In the genomic region with DNA sequence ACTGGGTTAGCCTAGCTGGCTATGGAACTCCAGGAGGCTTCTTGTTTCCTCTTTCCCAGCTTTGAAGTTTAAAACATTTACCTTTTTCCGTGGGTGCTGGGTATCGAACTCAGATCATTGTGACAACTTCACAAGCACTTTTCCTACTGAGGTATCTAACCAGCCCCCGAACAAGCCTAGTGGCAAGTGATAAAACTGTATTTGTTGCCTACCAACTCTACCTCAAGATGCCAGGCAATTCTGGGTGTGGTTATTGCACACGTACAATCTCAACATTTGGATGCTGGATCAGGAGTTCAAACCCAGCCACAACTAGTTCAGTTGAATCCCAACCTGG, we compare ENCODE assay signal across 8 mouse cellular contexts. TPM values are rescaled to one million over a fixed set of nuclear protein-coding genes. Genes with fewer than 3 reads are reported as not detected.
DNase-seq lines count a peak whose midpoint lies in the region; ATAC-seq and TF ChIP-seq lines count a peak whose summit lies in the region.

No protein-coding gene starts in this region.

- peak overlapping the region; percentile 66; the same call in 1 of the 2 replicates for H3K4me3 ChIP-seq in kidney, embryonic 14.5 days (ENCODE audit: low read length)
- H3K4me3 ChIP-seq in G1E (ENCODE audit: low read depth, low read length): peak overlapping the region; percentile 75; the same call in 1 of the 2 replicates
- H3K4me3 ChIP-seq in forebrain, postnatal 0 days (ENCODE audit: low read depth, low read length): no peak overlapping the region
- no peak overlapping the region for H3K4me3 ChIP-seq in midbrain, embryonic 11.5 days (ENCODE audit: low read depth, low read length)
- H3K4me3 ChIP-seq in layer of hippocampus, adult 2 months: no peak overlapping the region

- peaks cover 18% of the 10 kb centered on the region for H3K4me1 ChIP-seq in kidney, embryonic 14.5 days (ENCODE audit: control insufficient read depth, insufficient read depth, low read length)
- H3K4me1 ChIP-seq in G1E (ENCODE audit: insufficient read depth, low read depth, low read length): peaks cover 63% of the 10 kb centered on the region
- H3K4me1 ChIP-seq in forebrain, postnatal 0 days (ENCODE audit: insufficient read depth): peaks cover 13% of the 10 kb centered on the region; the same call in 1 of the 2 replicates
- H3K4me1 ChIP-seq in midbrain, embryonic 11.5 days (ENCODE audit: control insufficient read depth, insufficient read depth, low read length): peaks cover 16% of the 10 kb centered on the region

- intact Hi-C loops in left cerebral cortex, postnatal 25 days (cut with DNase I): loop anchor here (2.0 kb wide), 1 partner anchor 86 kb away; no protein-coding TSS in a partner anchor

- H3K4me2 ChIP-seq in kidney, embryonic 14.5 days (replicated peaks; ENCODE audit: low read depth, low read length): peak overlapping the region; percentile 89
- peak overlapping the region; percentile 85; the same call in 1 of the 2 replicates for H3K4me2 ChIP-seq in forebrain, postnatal 0 days (ENCODE audit: low read depth)
- peak overlapping the region; percentile 86; the same call in 1 of the 2 replicates for H3K4me2 ChIP-seq in midbrain, embryonic 11.5 days

- no peaks in the 10 kb centered on the region for H3K36me3 ChIP-seq in kidney, embryonic 14.5 days (ENCODE audit: control insufficient read depth, insufficient read depth, low read length)
- H3K36me3 ChIP-seq in G1E (replicated peaks): peaks cover 23% of the 10 kb centered on the region
- no peaks in the 10 kb centered on the region for H3K36me3 ChIP-seq in forebrain, postnatal 0 days (ENCODE audit: insufficient read depth)
- no peaks in the 10 kb centered on the region for H3K36me3 ChIP-seq in midbrain, embryonic 11.5 days (ENCODE audit: control insufficient read depth, insufficient read depth, low read length)

- WGBS in kidney, embryonic 14.5 days: 92% methylated on average over 4 of the region's 4 CpGs
- 92% methylated on average over 4 of the region's 4 CpGs for WGBS in forebrain, postnatal 0 days
- 89% methylated on average over 4 of the region's 4 CpGs for WGBS in midbrain, embryonic 11.5 days

- H3K27me3 ChIP-seq in kidney, embryonic 14.5 days (ENCODE audit: control insufficient read depth, insufficient read depth, low read length): no peaks in the 10 kb centered on the region
- H3K27me3 ChIP-seq in G1E (ENCODE audit: insufficient read depth, low read length): no peaks in the 10 kb centered on the region
- H3K27me3 ChIP-seq in forebrain, postnatal 0 days (ENCODE audit: insufficient read depth, low read length): no peaks in the 10 kb centered on the region
- H3K27me3 ChIP-seq in midbrain, embryonic 11.5 days (ENCODE audit: control insufficient read depth, insufficient read depth, low read length): no peaks in the 10 kb centered on the region

- TF ChIP-seq CTCF in G1E (IDR thresholded peaks at IDR 0.05; ENCODE audit: low read depth, low read length): no peak
- no peak for TF ChIP-seq CTCF in forebrain, postnatal 0 days (IDR thresholded peaks at IDR 0.05; ENCODE audit: low read depth)
- no peak for TF ChIP-seq CTCF in layer of hippocampus, adult 2 months (conservative IDR thresholded peaks at IDR 0.05)

- no peak overlapping the region for H3K9ac ChIP-seq in kidney, embryonic 14.5 days (ENCODE audit: low read depth, low read length)
- no peak overlapping the region for H3K9ac ChIP-seq in forebrain, postnatal 0 days
- H3K9ac ChIP-seq in midbrain, embryonic 11.5 days (ENCODE audit: low read length): no peak overlapping the region

- peak overlapping the region; percentile 78; the same call in 1 of the 2 replicates for H3K27ac ChIP-seq in kidney, embryonic 14.5 days (ENCODE audit: low read depth, low read length)
- no peak overlapping the region for H3K27ac ChIP-seq in forebrain, postnatal 0 days (ENCODE audit: low read depth, low read length)
- no peak overlapping the region for H3K27ac ChIP-seq in midbrain, embryonic 11.5 days (ENCODE audit: low read depth, low read length)
- H3K27ac ChIP-seq in layer of hippocampus, adult 2 months: no peak overlapping the region

- H3K9me3 ChIP-seq in kidney, embryonic 14.5 days (ENCODE audit: control insufficient read depth, low read length): no peaks in the 10 kb centered on the region
- no peaks in the 10 kb centered on the region for H3K9me3 ChIP-seq in G1E (replicated peaks)
- no peaks in the 10 kb centered on the region for H3K9me3 ChIP-seq in forebrain, postnatal 0 days (ENCODE audit: low read length)
- H3K9me3 ChIP-seq in midbrain, embryonic 11.5 days (ENCODE audit: control insufficient read depth, low read length): no peaks in the 10 kb centered on the region

- no peak for DNase-seq in kidney, adult 11 months
- DNase-seq in G1E (ENCODE audit: low spot score): no peak
- DNase-seq in forebrain, postnatal 0 days: no peak
- peak; percentile 89 for DNase-seq in midbrain, embryonic 11.5 days (ENCODE audit: low spot score, missing footprints)
- DNase-seq in layer of hippocampus, adult 2 months (ENCODE audit: low spot score in 2 of 2): no peak
- DNase-seq in retina, embryonic 14.5 days (ENCODE audit: low spot score): no peak
- DNase-seq in left cerebral cortex, postnatal 25 days (ENCODE audit: low spot score in 2 of 2): no peak

- no peak for ATAC-seq in kidney, embryonic 14.5 days (ENCODE audit: low FRiP score, low TSS enrichment)
- no peak for ATAC-seq in G1E (ENCODE audit: extremely low read depth, insufficient number of reproducible peaks, low FRiP score, poor library complexity, severe bottlenecking)
- no peak for ATAC-seq in forebrain, postnatal 0 days
- ATAC-seq in midbrain, embryonic 11.5 days (ENCODE audit: low FRiP score): no peak

RNA-seq across cellular contexts. Expression of a gene that starts 0.7 kb away (rescaled TPM):
- 10.9 and 17.0 TPM in 2 replicates for polyA plus RNA-seq in kidney, embryonic 14.5 days (2014; fragmentation: Nextera tagmentation; extraction: Ambion mirVana)
- total RNA-seq in G1E (2014; fragmentation: Nextera tagmentation) (22.1 and 24.5 TPM in 2 replicates), G1E (2017) (6.5 and 7.0 TPM in 2 replicates)
- polyA plus RNA-seq in G1E (2012): 25.1 and 26.4 TPM in 2 replicates
- 19.5 and 31.1 TPM in 2 replicates for total RNA-seq in forebrain, postnatal 0 days (2014; rRNA removed)
- polyA plus RNA-seq in forebrain, postnatal 0 days (2015; fragmentation: Nextera tagmentation; extraction: Ambion mirVana): 10.7 and 15.2 TPM in 2 replicates
- polyA plus RNA-seq in midbrain, embryonic 11.5 days (2014; fragmentation: Nextera tagmentation; extraction: Ambion mirVana): 18.4 and 20.6 TPM in 2 replicates
- total RNA-seq in layer of hippocampus, adult 2 months (2021): 10 to 100 TPM; 23.8 to 23.9 TPM
- total RNA-seq in left cerebral cortex, postnatal 25 days (2021): 10 to 100 TPM; 20.6 to 22.4 TPM

RNA-seq across cellular contexts. Expression of a gene that starts 17.5 kb away (rescaled TPM):
- polyA plus RNA-seq in kidney, embryonic 14.5 days (2014; fragmentation: Nextera tagmentation; extraction: Ambion mirVana): 3.4 and 3.6 TPM in 2 replicates
- 10.1 and 10.2 TPM in 2 replicates for total RNA-seq in G1E (2014; fragmentation: Nextera tagmentation)
- total RNA-seq in G1E (2017): 11.7 and 14.8 TPM in 2 replicates
- 8.4 and 8.6 TPM in 2 replicates for polyA plus RNA-seq in G1E (2012)
- 2.5 and 3.0 TPM in 2 replicates for total RNA-seq in forebrain, postnatal 0 days (2014; rRNA removed)
- polyA plus RNA-seq in forebrain, postnatal 0 days (2015; fragmentation: Nextera tagmentation; extraction: Ambion mirVana): 0.74 and 1.1 TPM in 2 replicates
- polyA plus RNA-seq in midbrain, embryonic 11.5 days (2014; fragmentation: Nextera tagmentation; extraction: Ambion mirVana): 1.0 and 2.3 TPM in 2 replicates
- total RNA-seq in layer of hippocampus, adult 2 months (2021): 1 to 10 TPM in 1 of 2 experiments, under 1 TPM in 1; 0.87 to 1.8 TPM
- total RNA-seq in left cerebral cortex, postnatal 25 days (2021): 1 to 10 TPM; 1.3 to 1.8 TPM

RNA-seq across cellular contexts. Expression of a gene that starts 43.6 kb away (rescaled TPM):
- 6.1 and 10.3 TPM in 2 replicates for polyA plus RNA-seq in kidney, embryonic 14.5 days (2014; fragmentation: Nextera tagmentation; extraction: Ambion mirVana)
- not detected in 2 replicates for total RNA-seq in G1E (2014; fragmentation: Nextera tagmentation)
- total RNA-seq in G1E (2017): 0.06 TPM in 1 of 2 replicates, not detected in the other
- polyA plus RNA-seq in G1E (2012): not detected in 2 replicates
- total RNA-seq in forebrain, postnatal 0 days (2014; rRNA removed): 3.2 and 7.9 TPM in 2 replicates
- 9.1 and 11.3 TPM in 2 replicates for polyA plus RNA-seq in forebrain, postnatal 0 days (2015; fragmentation: Nextera tagmentation; extraction: Ambion mirVana)
- 0.27 and 1.5 TPM in 2 replicates for polyA plus RNA-seq in midbrain, embryonic 11.5 days (2014; fragmentation: Nextera tagmentation; extraction: Ambion mirVana)
- total RNA-seq in layer of hippocampus, adult 2 months (2021): 1 to 10 TPM; 1.2 to 2.7 TPM
- 1 to 10 TPM; 2.3 to 3.7 TPM for total RNA-seq in left cerebral cortex, postnatal 25 days (2021)

Comparison
In these comparisons a context has a peak if more than half of its experiments do, and no peak if none do; other contexts are left out.
1. H3K4me3 ChIP-seq: peak in kidney, embryonic 14.5 days (single experiment) and G1E (single experiment); none in forebrain, postnatal 0 days (single experiment), midbrain, embryonic 11.5 days (single experiment) and layer of hippocampus, adult 2 months (single experiment).
2. Peak in every context shown above with its lines, with median percentiles within 50 percentile points of each other: H3K4me2 ChIP-seq.